Mouse (Mus musculus): ENCODE measurements at regions not wholly inside any gene's neighbourhood (a gene's known extent, or its start where the extent isn't known, plus 50 kb on each side); places are given as distances from the start of the nearest gene placed in this dataset.
"Not testable (repeated sequence)": the region's sequence is repeated elsewhere in the genome, so short reads cannot be mapped to it uniquely, and the experiment has no call there.

GRCm38 (mm10) chr3:155662280-155662679 is 569.0 kb downstream of the Lrriq3 start:
- no peak for ATAC-seq

GRCm38 (mm10) chr3:155672558-155672957 is 579.3 kb downstream of the Lrriq3 start:
- no peak for ATAC-seq

GRCm38 (mm10) chr3:155680200-155680599 is 587.0 kb downstream of the Lrriq3 start:
- no peak for ATAC-seq

DNA sequence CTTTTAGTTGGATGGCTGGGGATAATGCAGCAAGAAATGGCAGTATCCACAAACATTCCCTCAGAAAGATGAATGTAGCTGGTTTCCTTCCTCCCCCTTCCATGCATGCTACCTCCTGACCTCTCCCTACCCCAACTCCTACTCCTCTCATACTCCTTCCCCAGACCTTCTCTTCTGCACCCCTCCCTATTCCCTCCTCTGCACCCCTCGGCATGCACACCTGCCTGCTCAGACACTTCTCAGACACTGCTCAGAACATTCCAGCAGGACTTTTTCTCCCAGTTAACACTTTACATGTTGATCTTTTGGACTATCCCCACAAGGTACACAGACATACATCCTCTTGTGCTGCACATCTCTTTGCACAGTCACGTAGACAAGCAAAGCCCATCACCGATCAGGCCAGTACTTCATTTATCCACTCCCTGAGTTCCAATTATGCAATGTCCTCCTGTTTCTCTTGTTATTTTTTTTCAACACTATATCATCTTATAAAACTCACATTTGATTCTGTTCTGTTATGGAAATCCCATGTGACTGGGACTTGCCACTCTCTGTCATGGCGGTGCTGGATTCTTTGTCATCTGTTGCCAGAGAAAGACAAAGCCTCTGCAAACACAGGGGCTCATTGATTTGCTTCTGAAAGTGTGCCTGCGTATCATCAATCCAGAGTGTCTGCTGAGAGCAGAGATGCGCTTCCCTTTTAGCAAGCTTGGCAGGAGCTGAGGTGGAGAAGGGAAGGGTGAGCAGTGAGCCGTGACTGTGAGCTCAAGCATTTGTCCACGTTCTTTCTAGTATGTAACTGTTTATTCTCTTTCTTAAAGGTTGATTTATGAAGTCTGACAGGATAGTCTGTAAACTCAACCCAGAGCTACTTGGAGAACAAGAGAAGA is 589.9 kb downstream of the Lrriq3 start:
- no peak for ATAC-seq

GRCm38 (mm10) chr3:155688358-155688757 is 595.1 kb downstream of the Lrriq3 start:
- no peak for ATAC-seq

GRCm38 (mm10) chr3:155723011-155723510 is 629.8 kb downstream of the Lrriq3 start:
- ATAC-seq: no peak

- no peak for ATAC-seq
Observed at GRCm38 (mm10) chr3:155742421-155742820, 649.2 kb downstream of the Lrriq3 start.

- not testable (repeated sequence) for ATAC-seq
Observed at GRCm38 (mm10) chr3:155746601-155747000, 653.4 kb downstream of the Lrriq3 start.

DNA sequence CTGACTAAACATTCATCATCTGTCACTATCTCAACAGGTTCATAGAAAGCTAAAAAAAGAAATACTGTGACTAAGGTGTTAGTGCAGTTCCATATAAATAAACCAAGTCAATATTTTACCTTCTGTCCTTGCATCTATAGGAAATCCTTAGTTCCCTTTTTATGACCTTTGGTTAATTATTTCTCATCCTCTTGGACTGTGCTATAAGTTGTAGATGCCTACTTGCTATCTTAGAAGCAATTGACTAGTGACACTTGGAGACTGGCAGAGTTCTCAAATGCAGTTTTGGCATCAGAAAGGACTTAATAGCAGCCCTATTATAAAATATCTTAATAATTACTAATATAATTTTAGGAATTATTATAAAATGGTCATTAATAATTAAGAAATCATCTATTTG is 654.3 kb downstream of the Lrriq3 start:
- no peak for ATAC-seq

DNA sequence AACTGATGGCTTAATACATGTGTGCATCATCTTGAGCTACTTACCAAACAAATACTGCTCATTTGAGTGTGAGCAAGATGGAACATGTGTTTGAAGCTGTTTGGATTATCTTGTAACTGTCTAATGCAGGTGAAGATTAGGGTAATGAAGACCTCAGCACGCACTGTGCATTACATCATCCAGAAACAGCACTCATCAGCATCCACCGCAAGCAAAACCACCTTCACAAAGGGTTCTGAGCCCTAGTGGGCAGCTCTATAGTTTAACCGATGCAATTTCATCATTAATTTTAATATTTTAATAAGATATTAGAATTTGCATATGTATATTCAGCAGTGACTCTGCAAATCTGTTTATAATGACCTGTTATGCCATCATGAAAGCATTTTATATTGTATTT is 664.1 kb downstream of the Lrriq3 start:
- ATAC-seq: no peak

DNA sequence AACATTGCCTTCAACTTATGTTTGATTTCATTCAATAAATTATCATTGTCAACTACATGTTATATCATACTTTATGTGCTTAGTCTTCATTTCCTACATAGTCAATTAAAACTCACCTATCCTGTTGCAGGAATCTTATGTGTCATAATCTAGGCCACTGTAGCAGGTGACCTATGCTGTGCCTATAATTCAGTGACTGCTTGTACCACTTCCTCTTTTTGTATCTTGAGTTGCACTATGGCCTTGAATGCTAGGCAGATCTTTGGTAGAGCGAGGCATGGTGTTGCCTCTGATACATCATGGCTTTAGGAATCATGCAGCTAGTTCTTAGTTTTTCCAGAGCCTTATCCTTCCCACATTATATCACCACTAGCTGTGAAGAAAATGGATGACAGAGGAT is 682.8 kb downstream of the Lrriq3 start:
- ATAC-seq: no peak

DNA sequence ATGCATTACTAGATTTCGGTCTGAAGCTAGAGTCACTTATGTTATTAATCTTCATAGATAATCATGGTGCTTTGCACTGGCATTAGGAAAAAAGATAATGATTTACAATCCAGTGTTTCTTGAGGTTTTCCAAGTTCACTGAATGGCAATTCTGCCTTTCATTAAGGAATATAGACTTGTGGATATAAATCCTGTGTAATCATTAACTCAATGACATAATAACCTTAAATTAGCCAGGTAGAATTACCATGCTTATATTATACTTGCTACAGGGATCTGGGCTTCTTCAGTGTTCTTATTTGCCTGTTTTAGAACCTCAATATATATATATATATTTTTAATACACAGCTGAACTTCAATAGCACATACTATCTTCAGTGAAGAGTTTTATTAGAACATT is 683.8 kb downstream of the Lrriq3 start:
- ATAC-seq: no peak

GRCm38 (mm10) chr3:155815693-155816092 is 722.5 kb downstream of the Lrriq3 start:
- ATAC-seq: no peak

- ATAC-seq: no peak
Observed at GRCm38 (mm10) chr3:155824863-155825262, 731.6 kb downstream of the Lrriq3 start.

- ATAC-seq: no peak
Observed at GRCm38 (mm10) chr3:155866286-155866685, 695.3 kb upstream of the Negr1 start.

GRCm38 (mm10) chr3:155875696-155876095 is 685.9 kb upstream of the Negr1 start:
- no peak for ATAC-seq

GRCm38 (mm10) chr3:155878401-155878800 is 683.2 kb upstream of the Negr1 start:
- no peak for ATAC-seq

GRCm38 (mm10) chr3:155880722-155881121 is 680.9 kb upstream of the Negr1 start:
- ATAC-seq: no peak

DNA sequence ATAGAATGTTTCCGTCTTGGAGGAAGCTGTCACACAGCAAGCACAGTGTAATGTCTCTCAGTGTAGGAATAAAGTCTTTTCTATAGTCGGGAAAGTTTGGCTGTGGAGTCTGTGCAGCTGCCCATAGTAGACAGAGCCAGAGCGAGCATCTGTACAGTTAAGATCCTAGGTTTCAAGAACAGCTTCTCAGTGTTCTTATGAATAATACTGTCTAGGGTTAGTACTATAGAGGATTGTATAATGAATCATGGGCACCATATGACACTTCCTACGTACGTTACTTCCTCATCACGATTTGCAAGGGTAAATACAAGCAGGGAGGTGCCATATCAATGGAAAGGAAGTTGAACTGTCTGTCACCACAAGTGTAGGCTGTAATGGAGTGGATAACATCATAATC is 645.6 kb upstream of the Negr1 start:
- ATAC-seq: no peak

- ATAC-seq: no peak
Observed at GRCm38 (mm10) chr3:155942896-155943295, 618.7 kb upstream of the Negr1 start.

DNA sequence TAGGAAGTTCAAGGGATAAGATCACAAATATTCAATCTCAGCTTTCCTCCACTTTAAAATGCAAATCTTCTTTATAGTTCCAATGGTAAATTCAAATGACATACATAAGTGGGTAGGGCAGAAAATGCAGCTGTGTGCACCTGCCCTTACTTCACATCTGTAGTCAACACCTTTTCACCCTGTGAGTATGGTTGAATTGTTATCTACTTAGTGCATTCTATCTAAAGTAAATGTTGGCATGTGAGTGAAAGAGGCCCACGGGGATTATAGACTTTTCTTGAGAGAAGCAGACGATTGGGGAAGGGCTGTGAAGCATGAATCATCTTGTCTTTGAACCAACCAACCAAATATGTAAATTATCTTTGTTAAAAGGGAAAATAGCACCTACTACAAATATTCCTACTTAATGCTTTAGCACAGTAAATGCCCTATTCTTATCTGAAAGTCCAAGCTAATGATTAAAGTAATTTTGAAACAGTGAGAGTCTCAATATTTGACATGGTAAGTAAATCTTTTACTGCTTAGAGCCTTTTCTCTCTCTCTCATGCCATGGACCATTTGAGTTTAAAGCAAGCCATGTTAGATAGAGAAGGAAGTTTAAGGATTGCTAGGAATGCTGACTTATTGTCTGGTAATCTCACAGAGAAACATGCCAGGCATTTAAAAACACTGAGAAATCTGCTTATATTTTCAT is 617.4 kb upstream of the Negr1 start:
- no peak for ATAC-seq

DNA sequence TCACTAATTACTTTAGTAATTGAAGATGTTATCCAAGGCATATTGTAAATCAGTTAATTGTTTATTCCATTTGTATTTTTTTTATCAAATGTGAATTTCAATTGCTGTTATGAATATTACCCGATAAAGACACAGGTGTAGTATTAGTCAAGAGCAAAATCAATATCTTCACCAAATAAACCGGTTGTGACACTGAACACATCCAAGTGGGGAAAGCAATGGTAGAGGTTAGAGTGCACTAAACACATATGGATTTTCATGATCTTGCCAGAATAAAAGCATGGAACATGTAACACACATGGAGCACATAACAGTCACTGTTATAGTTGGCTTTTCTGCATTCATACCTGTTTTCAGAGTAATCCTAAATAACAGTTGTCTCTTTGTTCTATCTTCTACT is 616.4 kb upstream of the Negr1 start:
- no peak for ATAC-seq

DNA sequence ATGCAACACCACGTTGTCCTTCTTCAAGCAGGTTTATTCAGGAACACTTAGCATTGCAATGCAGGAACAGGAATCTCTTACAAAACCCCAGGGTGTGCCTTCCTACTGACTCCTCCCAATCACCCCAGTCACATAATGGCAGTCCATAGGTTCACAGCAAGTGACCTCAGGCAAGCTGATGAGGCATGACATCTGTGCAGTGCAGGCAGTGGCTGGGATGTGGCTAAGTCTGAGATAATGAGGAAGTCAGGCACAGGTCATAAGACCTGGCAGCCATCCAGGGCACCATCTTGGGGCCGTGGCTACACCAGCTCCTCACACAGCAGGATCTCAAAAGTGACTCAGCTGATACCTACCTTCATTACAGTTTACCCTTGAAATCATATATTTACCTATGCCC is 599.1 kb upstream of the Negr1 start:
- not testable (repeated sequence) for ATAC-seq

GRCm38 (mm10) chr3:155979636-155980035 is 582.0 kb upstream of the Negr1 start:
- no peak for ATAC-seq
